Comparison of ENCODE assay signal across 10 mouse cellular contexts in the genomic region with DNA sequence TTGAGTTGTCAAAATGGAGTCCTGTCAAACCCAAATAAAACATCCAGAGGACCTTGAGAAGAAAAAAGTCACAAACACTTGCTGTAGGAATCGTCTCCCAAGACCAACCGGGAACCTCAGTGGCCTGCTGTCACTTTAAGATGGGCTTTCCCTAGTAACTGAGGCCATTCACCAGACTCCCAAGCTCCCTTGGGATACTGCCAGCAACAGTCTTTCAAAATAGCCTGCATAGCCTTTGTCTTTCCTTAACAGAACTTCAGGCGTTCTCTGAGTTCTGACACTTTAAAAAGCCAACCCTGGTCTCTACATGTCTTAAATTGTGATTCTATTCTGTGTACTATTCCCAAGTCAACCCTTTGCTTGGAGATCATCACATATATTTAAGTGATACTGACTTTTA.
DNase-seq lines count a peak whose midpoint lies in the region; ATAC-seq and TF ChIP-seq lines count a peak whose summit lies in the region.
"Had no signal": no experiment of that assay in that cellular context is flagged by ENCODE, and none has a peak within 500 bp of the region (broad histone marks: within the 10 kb centered on the region; RNA-seq: fewer than 3 reads in every experiment).

No protein-coding gene starts in this region.

- H3K27ac ChIP-seq in heart, embryonic 11.5 days (ENCODE audit: low read depth, low read length) = no peak overlapping the region
- H3K27ac ChIP-seq in small intestine, adult 2 months (ENCODE audit: insufficient read depth, low read depth, low read length) = peak overlapping the region; percentile 2; the same call in 1 of the 2 replicates
- H3K27ac ChIP-seq: midbrain, embryonic 10.5 days had no signal

- no peak for TF ChIP-seq POLR2A in small intestine, adult 2 months (IDR thresholded peaks at IDR 0.05; ENCODE audit: low read depth, low read length)

- H3K9ac ChIP-seq in heart, embryonic 11.5 days (ENCODE audit: low read depth, low read length) = no peak overlapping the region

- no peaks in the 10 kb centered on the region for H3K4me1 ChIP-seq in heart, embryonic 11.5 days (ENCODE audit: control insufficient read depth, insufficient read depth, low read length)
- no peaks in the 10 kb centered on the region for H3K4me1 ChIP-seq in small intestine, adult 2 months (ENCODE audit: control insufficient read depth, insufficient read depth, insufficient read length, low read length)
- H3K4me1 ChIP-seq: midbrain, embryonic 10.5 days had no signal

- no peak overlapping the region for H3K4me2 ChIP-seq in heart, embryonic 11.5 days

- DNase-seq in heart, adult 8-10 months (ENCODE audit: low spot score) = peak; percentile 71
- peak; percentile 20 for DNase-seq in right cerebral cortex, adult 18-20 months
- DNase-seq in right cerebral cortex, adult 2 months (ENCODE audit: low spot score in 2 of 2) = no peak
- peak; percentile 50 to 73 for DNase-seq in heart, postnatal 14 days
- DNase-seq in urinary bladder, adult 2 months (ENCODE audit: low spot score) = no peak
- no peak for DNase-seq in thymus, postnatal 25 days
- DNase-seq: right cerebral cortex, postnatal 14 days had no signal

- no peaks in the 10 kb centered on the region for H3K27me3 ChIP-seq in heart, embryonic 11.5 days (ENCODE audit: control insufficient read depth, insufficient read depth, low read length)
- H3K27me3 ChIP-seq in small intestine, adult 2 months (ENCODE audit: control insufficient read depth, insufficient read depth, low read length) = no peaks in the 10 kb centered on the region

- 60% methylated on average over 3 of the region's 3 CpGs for WGBS in heart, embryonic 11.5 days (ENCODE audit: insufficient replicate concordance)
- WGBS in small intestine, adult 2 months = 63% methylated on average over 3 of the region's 3 CpGs

- H3K4me3 ChIP-seq in heart, embryonic 11.5 days (ENCODE audit: low read depth, low read length) = no peak overlapping the region
- no peak overlapping the region for H3K4me3 ChIP-seq in small intestine, adult 2 months (ENCODE audit: low read depth, low read length)
- H3K4me3 ChIP-seq: midbrain, embryonic 10.5 days had no signal

- intact Hi-C loops in heart, postnatal 14 days (cut with DNase I) = no loop called here

- no peaks in the 10 kb centered on the region for H3K36me3 ChIP-seq in heart, embryonic 11.5 days (ENCODE audit: control insufficient read depth, insufficient read depth, low read length)
- H3K36me3 ChIP-seq in small intestine, adult 2 months (ENCODE audit: control insufficient read depth, insufficient read depth, low read length) = no peaks in the 10 kb centered on the region
- H3K36me3 ChIP-seq: midbrain, embryonic 10.5 days had no signal

- no peaks in the 10 kb centered on the region for H3K9me3 ChIP-seq in heart, embryonic 11.5 days (replicated peaks; ENCODE audit: control insufficient read depth, low read length)
- H3K9me3 ChIP-seq: midbrain, embryonic 10.5 days had no signal

- no peak for TF ChIP-seq CTCF in small intestine, adult 2 months (IDR thresholded peaks at IDR 0.05; ENCODE audit: extremely low read depth, insufficient read length, insufficient replicate concordance, low read depth, low read length)

- no peak for ATAC-seq in heart, embryonic 11.5 days (replicated peaks; ENCODE audit: insufficient number of reproducible peaks, low FRiP score, low TSS enrichment)

Comparison
In these comparisons a context has a peak if more than half of its experiments do, and no peak if none do; other contexts are left out.
1. DNase-seq: peak in heart, adult 8-10 months (single experiment), right cerebral cortex, adult 18-20 months (single experiment) and heart, postnatal 14 days (2 of 2); none in right cerebral cortex, adult 2 months (0 of 2), urinary bladder, adult 2 months (single experiment) and thymus, postnatal 25 days (single experiment).